Mouse (Mus musculus): ENCODE measurements around the gene Ogfod2.

Ogfod2 gene

GRCm38 (mm10) chr5:124138066-124138465 lies 26.0 kb downstream of the Ogfod2 start:
- in situ Hi-C loops (cut with MboI, MseI): loop anchor here (5.0 to 10.0 kb wide), 2 partner anchors 377 to 574 kb away; no protein-coding TSS in a partner anchor

GRCm38 (mm10) chr5:124149028-124149427 lies 36.9 kb downstream of the Ogfod2 start:
- in situ Hi-C loops (cut with MboI, MseI): no loop called here

- in situ Hi-C loops (cut with MboI, MseI): loop anchor here in 1 of 2 experiments (5.0 kb wide), 2 partner anchors 559 to 561 kb away; no protein-coding TSS in a partner anchor
These were observed 38.8 kb downstream of the Ogfod2 start for GRCm38 (mm10) chr5:124150895-124151294.

GRCm38 (mm10) chr5:124152734-124153133 lies 40.6 kb downstream of the Ogfod2 start:
- in situ Hi-C loops (cut with MboI, MseI): loop anchor here in 1 of 2 experiments (5.0 kb wide), 2 partner anchors 560 kb away; no protein-coding TSS in a partner anchor

- in situ Hi-C loops (cut with MboI, MseI): no loop called here
These were observed 43.8 kb downstream of the Ogfod2 start for GRCm38 (mm10) chr5:124155943-124156342.

GRCm38 (mm10) chr5:124158305-124158704 lies 46.2 kb downstream of the Ogfod2 start:
- in situ Hi-C loops (cut with MboI, MseI): no loop called here

GRCm38 (mm10) chr5:124159453-124159852 lies 47.4 kb downstream of the Ogfod2 start:
- in situ Hi-C loops (cut with MboI, MseI): no loop called here

GRCm38 (mm10) chr5:124161831-124162230 lies 49.7 kb downstream of the Ogfod2 start:
- in situ Hi-C loops (cut with MboI, MseI): loop anchor here in 1 of 2 experiments (10.0 kb wide), 1 partner anchor 133 kb away; no protein-coding TSS in a partner anchor

- in situ Hi-C loops (cut with MboI, MseI): loop anchor here in 1 of 2 experiments (10.0 kb wide), 1 partner anchor 132 kb away; no protein-coding TSS in a partner anchor
These were observed 50.5 kb downstream of the Ogfod2 start for GRCm38 (mm10) chr5:124162577-124162976.

- in situ Hi-C loops (cut with MboI, MseI): loop anchor here in 1 of 2 experiments (10.0 kb wide), 1 partner anchor 131 kb away; no protein-coding TSS in a partner anchor
These were observed 51.3 kb downstream of the Ogfod2 start for GRCm38 (mm10) chr5:124163445-124163844.
